Mouse (Mus musculus) kidney, postnatal 36 days (tissue): ENCODE measurements around the gene Ccdc189.
"Not testable (repeated sequence)": the region's sequence is repeated elsewhere in the genome, so short reads cannot be mapped to it uniquely, and the experiment has no call there.

Experiments used
- DNase-seq, 2 experiments: peaks; one replicate each; pipeline ENCODE4 v3.0.0; 2021 to 2022; ENCODE audit warnings: mixed read lengths in 2 of 2

Ccdc189 gene

GRCm38 (mm10) chr7:127588011-127588871 lies at the start of gene Ccdc189, which contains the start of gene Rnf40:
TSS of gene Ccdc189 (minus strand) at chr7:127588595.
TSS of gene Rnf40 (plus strand) at chr7:127588767.
- DNase-seq: peak; percentile 95 to 99

DNA sequence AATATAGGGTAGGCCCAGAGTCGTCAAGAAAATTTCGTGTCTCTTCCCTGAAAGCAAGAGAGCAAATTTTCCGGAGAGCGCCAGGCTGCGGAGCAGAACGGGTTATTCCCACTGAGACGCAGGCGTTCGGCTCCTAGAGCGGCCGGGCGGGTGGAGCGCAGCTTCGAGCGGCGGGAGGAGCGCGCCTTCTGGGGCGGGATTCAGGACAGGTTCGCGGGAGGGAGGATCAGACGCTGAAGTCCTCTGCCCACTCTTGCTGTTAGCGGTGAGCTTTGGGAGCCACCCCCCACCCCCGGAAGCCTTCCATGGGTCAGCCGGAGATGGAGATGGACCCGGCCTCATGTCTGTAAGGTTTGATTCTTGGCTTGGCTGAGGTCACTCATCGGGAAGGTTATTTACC lies 48.6 kb upstream of the Ccdc189 start:
- DNase-seq: peak; percentile 77 to 88

- DNase-seq: no peak
Measured at GRCm38 (mm10) chr7:127631416-127631815, 43.0 kb upstream of the Ccdc189 start.

DNA sequence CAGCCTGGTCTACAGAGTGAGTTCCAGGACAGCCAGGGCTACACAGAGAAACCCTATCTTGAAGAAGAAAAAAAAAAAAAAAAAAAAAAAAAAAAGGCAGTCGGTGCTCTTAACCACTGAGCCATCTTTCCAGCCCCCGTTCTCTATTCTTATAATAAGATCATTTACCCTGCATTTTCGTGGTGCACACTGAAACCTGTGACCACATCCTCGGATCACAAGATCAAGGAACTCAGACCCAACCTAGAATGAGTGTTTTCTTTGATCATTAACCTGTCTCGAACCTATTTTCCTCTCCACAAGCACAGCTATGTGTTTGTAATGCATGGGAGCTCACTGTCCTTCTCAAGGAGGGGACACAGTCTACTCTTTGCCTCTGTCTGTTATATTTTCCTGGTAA lies 40.3 kb upstream of the Ccdc189 start:
- DNase-seq: no peak

GRCm38 (mm10) chr7:127626471-127626870 lies 38.1 kb upstream of the Ccdc189 start:
- DNase-seq: no peak

DNA sequence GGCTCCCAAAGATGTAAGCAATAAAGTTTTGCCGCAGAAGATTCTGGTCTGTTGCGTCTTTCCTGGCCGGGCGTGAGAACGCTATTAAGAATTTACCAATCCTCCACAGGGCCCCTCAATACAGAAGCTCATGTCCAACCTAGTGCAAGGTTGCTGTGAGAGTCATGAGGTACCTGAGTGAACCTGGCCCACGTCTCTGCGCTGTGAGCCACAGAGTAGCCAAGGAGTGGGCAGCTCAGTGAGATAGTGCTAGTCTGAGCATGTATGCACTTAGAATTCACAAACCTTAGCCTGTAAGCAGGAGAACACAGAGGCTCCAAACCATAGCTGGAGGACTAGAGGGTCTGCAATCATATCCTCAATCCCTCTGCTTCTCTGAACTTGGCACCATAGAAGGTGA lies 37.6 kb upstream of the Ccdc189 start:
- no peak for DNase-seq

GRCm38 (mm10) chr7:127618402-127618801 lies 30.0 kb upstream of the Ccdc189 start:
- not testable (repeated sequence) for DNase-seq

GRCm38 (mm10) chr7:127617962-127618361 lies 29.6 kb upstream of the Ccdc189 start:
- DNase-seq: no peak

DNA sequence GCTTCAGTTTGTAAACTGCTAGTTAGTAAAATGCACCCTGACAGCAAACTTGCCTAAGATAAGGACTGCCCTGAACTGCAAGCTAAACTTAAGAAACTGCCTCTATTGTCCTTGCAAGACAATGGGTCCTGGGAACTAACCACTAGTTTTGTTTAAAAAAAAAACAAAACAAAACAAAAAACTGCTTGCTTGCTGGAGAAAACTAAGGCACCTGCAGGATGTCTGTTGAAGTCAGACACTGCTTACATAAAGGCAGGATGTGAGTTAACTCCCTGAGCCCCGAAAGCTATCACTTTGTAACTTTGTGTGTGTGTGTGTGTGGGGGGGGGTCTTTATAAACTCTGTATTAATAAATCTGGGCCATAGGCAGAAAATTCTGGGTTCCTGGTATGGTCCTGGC lies 28.5 kb upstream of the Ccdc189 start:
- no peak for DNase-seq

DNA sequence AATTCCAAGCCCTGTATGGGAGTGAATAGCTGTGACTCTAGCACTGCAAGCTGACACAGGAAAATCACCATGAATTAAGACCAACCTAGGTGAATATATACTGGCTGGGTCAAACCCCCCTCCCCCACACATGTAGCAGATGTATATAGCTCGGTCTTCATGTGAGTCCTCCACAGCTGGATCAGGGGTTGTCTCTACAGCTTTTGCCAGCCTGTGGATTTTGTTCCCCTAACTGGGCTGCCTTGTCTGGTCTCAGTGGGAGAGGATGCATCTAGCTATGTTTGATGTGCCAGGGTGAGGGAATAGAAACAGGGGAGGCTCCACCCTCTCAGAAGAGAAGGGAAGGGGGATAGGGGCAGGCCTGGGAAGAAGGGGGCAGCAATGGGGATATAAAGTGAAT lies 27.9 kb upstream of the Ccdc189 start:
- DNase-seq: no peak

DNA sequence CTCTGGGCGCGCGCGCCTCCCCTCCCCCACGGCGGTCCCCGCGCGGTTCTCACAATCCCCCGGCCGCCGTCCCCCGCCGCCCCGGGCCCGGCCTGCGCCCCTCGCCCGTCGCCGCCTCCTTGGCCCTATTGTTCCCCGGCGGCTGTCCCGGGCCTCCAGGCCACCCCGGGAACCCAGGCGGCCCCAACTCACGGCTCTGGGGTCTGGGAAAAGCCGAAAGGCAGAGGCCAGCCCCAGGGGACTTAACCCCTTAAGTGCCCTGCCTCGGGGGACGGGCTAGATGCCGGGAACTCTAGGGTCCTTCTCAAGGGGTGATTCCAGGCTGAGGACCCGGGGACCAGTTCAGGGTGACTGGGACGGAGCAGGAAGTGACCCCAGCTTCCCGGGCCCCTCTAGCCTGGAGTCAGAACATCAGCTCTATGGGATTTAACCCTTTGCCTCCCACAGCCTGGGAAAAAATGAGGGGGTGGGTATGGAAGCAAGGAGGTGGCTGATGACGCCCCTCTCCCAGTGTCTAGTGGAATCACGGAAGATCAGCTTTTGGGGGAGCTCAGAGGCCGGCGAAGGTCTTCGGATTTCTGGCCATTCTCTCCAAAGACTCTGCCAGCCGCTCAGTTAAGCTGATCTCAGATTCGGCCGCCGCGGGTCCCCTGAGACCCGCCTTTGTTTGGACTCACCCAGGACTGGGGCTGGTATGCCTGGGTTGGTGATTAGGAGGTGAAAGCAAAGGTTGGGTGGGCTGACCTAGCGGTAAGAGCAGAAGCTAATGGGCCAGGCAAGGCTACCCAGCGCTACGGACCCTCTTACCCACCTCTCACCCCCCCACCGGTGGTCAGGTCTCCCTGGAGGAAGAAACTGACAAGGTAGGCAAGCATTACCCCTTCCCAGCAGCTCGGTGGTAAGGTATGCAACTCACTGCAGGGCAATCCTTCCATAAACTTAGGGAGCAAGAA lies 26.8 kb upstream of the Ccdc189 start, which contains the start of gene Zfp629:
TSS of gene Zfp629 (minus strand) at position 907 of the 953 bp plus-strand sequence.
- DNase-seq: peak; percentile 72 to 76

DNA sequence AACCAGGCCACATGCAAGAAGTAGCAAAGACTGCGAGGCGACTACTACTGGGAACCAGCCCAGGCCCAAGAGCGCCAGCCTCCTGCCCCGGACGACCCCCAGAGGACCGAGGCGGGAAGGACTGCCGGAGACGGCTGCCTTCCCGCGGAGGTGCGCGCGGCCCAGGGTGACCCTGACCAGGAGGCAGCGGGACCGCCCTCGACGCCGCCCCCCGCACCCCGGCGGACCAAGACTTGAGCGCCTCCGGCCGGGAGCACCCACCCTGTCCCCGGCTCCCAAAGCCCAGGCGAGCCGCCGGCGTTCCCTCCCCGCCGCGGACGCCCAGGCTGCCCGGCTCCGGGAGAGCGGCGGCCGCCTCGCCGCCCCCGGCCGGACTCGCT lies 26.1 kb upstream of the Ccdc189 start:
- DNase-seq: peak; percentile 69 to 87

- DNase-seq: peak; percentile 27 to 41
Measured at GRCm38 (mm10) chr7:127614091-127614490, 25.7 kb upstream of the Ccdc189 start.

- DNase-seq: peak; percentile 44
Measured at GRCm38 (mm10) chr7:127613501-127613900, 25.1 kb upstream of the Ccdc189 start.

GRCm38 (mm10) chr7:127611561-127611960 lies 23.2 kb upstream of the Ccdc189 start:
- no peak for DNase-seq

GRCm38 (mm10) chr7:127611011-127611410 lies 22.6 kb upstream of the Ccdc189 start:
- no peak for DNase-seq

DNA sequence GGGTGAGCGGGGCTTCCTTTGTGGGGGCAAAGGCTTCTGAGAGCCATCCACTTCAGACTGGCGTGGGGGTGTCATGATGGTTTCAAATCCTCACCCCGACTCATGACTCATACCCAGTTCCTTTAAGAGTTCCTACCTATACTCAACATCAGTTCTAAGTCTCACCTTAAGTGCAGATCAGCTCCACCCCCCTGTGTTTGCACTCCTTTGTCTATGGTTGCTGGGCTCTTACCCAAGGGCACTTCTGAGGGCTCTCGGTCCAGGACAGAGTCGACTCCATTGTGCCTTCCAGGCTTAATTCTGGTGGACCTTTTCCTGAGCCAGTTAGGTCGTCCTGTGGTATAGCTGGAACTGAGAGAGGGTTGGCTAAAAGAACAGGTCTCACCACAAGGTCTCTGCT lies 18.8 kb upstream of the Ccdc189 start:
- DNase-seq: no peak

DNA sequence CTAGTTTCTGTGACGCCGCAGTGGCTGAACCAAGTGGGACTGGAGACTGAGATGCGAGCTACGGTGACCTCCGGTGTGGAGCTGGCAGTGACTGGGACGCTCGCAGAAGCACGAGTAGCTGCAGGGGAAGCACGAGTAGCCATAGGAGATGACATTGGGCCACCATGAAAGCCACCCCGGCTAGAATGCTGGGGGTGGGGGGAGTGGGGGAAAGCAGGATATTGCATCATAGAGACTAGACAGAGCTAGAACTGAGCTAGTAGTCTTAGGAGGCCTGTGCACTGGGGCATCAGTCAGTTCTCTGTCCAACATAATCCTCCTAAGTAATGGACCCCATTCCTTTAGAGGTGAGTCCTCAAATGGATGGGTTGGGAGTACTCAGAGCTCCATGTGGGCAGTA lies 15.9 kb upstream of the Ccdc189 start:
- DNase-seq: no peak

DNA sequence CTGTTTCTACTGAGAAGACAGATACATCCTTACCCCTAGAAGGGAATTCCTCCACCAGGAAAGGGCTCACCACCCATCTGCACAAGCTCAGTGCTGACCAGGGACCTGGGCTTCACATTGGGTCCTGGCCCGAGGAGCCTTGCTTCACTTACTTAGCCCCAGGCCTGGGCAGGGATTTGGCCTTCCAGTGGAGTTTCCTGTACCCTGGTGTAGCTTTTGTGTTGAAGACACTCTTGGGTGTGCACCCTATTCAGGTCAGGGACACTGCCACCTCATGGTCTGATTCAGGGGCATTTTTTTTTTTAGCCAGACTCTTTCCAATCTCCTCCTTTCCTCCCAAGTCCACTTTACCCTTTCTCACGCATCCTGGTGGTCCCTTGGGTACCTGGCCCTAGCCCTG lies 14.5 kb upstream of the Ccdc189 start:
- DNase-seq: no peak

DNA sequence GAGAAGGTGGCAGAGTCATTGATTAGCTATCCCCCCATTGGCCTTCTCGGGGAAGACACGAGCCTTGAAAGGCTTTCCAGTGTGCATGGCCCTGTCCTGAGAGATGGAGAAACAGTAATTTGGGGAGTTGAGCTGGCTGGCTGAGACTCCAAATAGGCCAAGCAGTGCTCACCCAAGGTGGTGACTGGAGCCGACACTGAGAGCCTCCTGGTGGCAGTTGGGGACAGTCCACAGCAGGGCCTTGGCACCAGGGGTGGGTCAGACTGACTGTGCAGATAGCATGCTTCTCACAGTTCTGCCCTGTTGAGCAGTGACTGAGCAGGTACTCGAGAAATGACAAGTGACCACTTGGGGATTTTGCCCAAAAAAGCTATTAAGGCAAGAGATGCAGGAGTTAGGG lies 13.3 kb upstream of the Ccdc189 start:
- DNase-seq: no peak

DNA sequence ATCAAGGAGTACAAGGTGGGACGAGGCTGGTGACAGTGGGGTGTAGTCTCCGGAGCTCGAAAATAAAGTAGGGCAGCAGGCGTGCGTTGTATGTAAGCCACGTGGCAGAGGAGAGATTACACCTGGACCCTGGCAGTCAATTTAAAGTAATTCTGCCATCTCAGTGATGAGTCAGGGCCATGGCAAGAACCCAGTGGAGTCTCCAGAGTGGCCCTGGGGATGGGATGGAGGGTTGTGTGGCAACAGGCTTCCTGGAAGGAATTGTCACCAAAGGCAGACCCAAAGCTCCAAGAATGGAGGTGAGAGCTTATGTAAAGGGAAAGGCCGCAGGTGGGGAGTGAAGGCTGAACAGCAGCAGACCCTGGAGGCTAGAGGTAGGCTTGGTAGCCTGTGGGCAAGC lies 12.2 kb upstream of the Ccdc189 start:
- DNase-seq: no peak

GRCm38 (mm10) chr7:127596747-127597146 lies 8.4 kb upstream of the Ccdc189 start:
- no peak for DNase-seq

DNA sequence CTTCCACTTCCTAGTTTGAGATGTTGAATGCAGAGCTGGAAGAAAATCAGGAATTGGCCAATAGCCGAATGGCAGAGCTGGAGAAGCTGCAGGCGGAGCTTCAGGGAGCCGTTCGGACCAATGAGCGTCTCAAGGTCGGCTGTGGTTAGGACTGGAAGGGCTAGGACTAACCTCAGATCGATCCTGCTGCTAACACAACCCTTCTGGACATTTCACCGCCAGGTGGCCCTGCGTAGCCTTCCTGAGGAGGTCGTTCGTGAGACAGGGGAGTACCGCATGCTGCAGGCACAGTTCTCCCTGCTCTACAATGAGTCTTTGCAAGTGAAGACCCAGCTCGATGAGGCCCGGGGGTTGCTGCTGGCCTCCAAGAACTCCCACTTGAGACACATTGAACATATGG lies 4.2 kb upstream of the Ccdc189 start:
- no peak for DNase-seq

GRCm38 (mm10) chr7:127591108-127591507 lies 2.7 kb upstream of the Ccdc189 start:
- no peak for DNase-seq
